Mouse (Mus musculus): ENCODE measurements around the gene Zfp512b.

Zfp512b gene

GRCm38 (mm10) chr2:181541761-181542380 is 50.7 kb downstream of the Zfp512b start:
- in situ Hi-C loops (cut with MboI; ENCODE audit: low pct_unique_long_range_greater_than_20kb in 1 of 2, low sequenced_read_pairs in 2 of 2, unreplicated experiment in 1 of 2): no loop called here

GRCm38 (mm10) chr2:181537444-181538047 is 55.1 kb downstream of the Zfp512b start:
- in situ Hi-C loops (cut with MboI; ENCODE audit: low pct_unique_long_range_greater_than_20kb in 1 of 2, low sequenced_read_pairs in 2 of 2, unreplicated experiment in 1 of 2): no loop called here

GRCm38 (mm10) chr2:181536410-181536809 is 56.2 kb downstream of the Zfp512b start:
- in situ Hi-C loops (cut with MboI; ENCODE audit: low pct_unique_long_range_greater_than_20kb in 1 of 2, low sequenced_read_pairs in 2 of 2, unreplicated experiment in 1 of 2): no loop called here

- in situ Hi-C loops (cut with MboI; ENCODE audit: low pct_unique_long_range_greater_than_20kb in 1 of 2, low sequenced_read_pairs in 2 of 2, unreplicated experiment in 1 of 2): no loop called here
These were observed 60.0 kb downstream of the Zfp512b start for GRCm38 (mm10) chr2:181532589-181532988.

Data from mouse embryonic stem cell (cell line).